Mouse (Mus musculus): Measurements from ENCODE around the gene Shank2. TPM values are rescaled to one million over a fixed set of nuclear protein-coding genes. Genes with fewer than 3 reads are reported as not detected.

The Shank2 gene
- polyA plus RNA-seq, 1 experiment from 2014 or later = 0.92 TPM

DNA sequence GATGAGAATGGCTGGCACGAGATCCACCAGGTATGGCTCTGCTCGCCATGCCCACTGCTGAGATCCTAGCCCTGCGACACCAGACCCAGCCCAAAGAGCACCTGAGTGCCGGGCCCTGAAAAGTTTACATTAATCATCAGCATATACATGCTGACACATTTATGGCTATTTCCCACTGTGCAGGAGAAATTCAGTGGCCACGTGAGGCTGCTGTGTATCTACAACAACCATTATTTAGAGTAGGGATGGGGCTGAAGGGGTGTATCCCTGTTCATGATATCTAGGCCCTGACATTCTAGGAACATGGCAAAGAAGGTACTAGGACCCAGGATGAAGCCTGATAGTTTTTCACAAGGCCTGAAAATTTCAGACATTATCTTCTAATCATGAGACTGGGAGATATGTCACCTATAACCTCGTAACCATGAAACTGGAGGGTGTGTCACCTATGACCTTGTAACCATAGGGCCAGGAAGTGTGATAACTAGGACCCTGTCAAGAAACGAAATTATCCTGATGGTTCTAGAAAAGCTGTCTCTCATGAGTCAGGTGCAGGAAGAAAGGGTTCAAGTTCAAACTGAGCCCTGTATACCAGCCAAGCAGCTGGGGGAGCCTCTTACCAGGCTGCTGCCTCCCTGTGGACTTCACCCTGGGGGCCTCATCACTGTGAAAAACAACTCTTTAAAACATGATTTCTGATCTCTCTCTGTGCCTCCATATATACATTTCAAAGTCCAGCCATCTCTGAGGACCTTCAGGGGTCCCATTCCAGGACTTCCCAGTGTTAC is 68.6 kb downstream of the Shank2 start:
- no peak overlapping the region for H3K27ac ChIP-seq (ENCODE audit: low read depth)
- no peaks in the 10 kb centered on the region for H3K9me3 ChIP-seq (ENCODE audit: low read length)
- TF ChIP-seq CTCF (IDR thresholded peaks at IDR 0.05; ENCODE audit: low read depth) (no peak), EP300 (IDR thresholded peaks at IDR 0.05; ENCODE audit: low read depth) (no peak)
- ATAC-seq = no peak
- no peak for DNase-seq
- no peaks in the 10 kb centered on the region; the same call in 1 of the 2 replicates for H3K36me3 ChIP-seq (replicated peaks; ENCODE audit: insufficient read depth, low read length)
- no peaks in the 10 kb centered on the region for H3K27me3 ChIP-seq (ENCODE audit: insufficient read depth, low read length)
- 69% methylated on average over 7 of the region's 7 CpGs for WGBS (ENCODE audit: insufficient replicate concordance)
- no peak overlapping the region for H3K9ac ChIP-seq (replicated peaks)
- no peak overlapping the region for H3K4me2 ChIP-seq (ENCODE audit: low read depth, low read length)
- no peaks in the 10 kb centered on the region for H3K4me1 ChIP-seq (ENCODE audit: insufficient read depth)
- H3K4me3 ChIP-seq (ENCODE audit: low read depth, low read length) = no peak overlapping the region

DNA sequence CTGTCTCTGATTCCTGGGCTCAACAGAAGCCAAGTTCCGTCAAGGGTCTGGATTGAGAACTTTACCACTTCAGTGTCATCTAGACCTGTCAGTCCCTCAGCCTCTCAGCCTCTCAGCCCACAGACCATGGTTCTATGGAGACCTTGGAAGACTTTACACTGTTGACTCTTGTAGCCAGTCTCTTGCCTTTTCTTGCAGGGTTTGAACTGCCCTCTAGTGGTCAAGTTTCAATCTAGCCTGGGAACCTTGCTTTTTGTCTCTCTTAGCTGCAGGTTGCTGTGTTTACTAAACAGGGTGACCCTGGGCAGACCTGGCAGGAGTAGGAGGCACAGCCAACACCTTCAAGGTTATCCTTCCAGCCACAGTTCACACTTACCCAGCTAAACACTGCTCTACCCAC is 70.5 kb downstream of the Shank2 start:
- H3K27ac ChIP-seq (ENCODE audit: low read depth) = no peak overlapping the region
- H3K4me2 ChIP-seq (ENCODE audit: low read depth, low read length) = no peak overlapping the region
- WGBS (ENCODE audit: insufficient replicate concordance) = 38% methylated on average over 1 of the region's 1 CpGs
- no peaks in the 10 kb centered on the region for H3K9me3 ChIP-seq (ENCODE audit: low read length)
- no peaks in the 10 kb centered on the region for H3K27me3 ChIP-seq (ENCODE audit: insufficient read depth, low read length)
- TF ChIP-seq CTCF (IDR thresholded peaks at IDR 0.05; ENCODE audit: low read depth) = peak; percentile 52
- no peak for TF ChIP-seq EP300 (IDR thresholded peaks at IDR 0.05; ENCODE audit: low read depth)
- no peaks in the 10 kb centered on the region for H3K4me1 ChIP-seq (ENCODE audit: insufficient read depth)
- no peaks in the 10 kb centered on the region; the same call in 1 of the 2 replicates for H3K36me3 ChIP-seq (replicated peaks; ENCODE audit: insufficient read depth, low read length)
- ATAC-seq (no peak), DNase-seq (no peak)
- no peak overlapping the region for H3K9ac ChIP-seq (replicated peaks)
- no peak overlapping the region for H3K4me3 ChIP-seq (ENCODE audit: low read depth, low read length)

DNA sequence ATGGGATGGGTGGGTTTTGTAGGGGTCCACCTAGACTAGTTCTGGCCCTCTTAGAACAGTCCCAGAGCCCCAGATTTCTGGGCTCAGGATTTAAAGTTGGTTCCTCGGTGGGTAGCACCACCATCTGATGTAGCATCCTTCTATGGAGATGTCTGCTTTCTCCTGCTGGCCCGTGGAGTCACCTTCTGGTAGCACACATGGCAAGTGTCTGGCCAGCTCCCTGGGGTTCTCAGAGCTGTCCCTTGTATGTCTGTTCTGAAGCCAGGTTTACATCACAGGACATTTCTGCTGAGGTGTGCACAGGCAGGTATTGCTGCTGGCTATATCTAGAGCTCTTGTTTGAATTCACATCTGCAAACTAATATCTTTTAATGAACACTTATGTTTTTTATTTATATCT is 71.1 kb downstream of the Shank2 start:
- no peak for ATAC-seq

DNA sequence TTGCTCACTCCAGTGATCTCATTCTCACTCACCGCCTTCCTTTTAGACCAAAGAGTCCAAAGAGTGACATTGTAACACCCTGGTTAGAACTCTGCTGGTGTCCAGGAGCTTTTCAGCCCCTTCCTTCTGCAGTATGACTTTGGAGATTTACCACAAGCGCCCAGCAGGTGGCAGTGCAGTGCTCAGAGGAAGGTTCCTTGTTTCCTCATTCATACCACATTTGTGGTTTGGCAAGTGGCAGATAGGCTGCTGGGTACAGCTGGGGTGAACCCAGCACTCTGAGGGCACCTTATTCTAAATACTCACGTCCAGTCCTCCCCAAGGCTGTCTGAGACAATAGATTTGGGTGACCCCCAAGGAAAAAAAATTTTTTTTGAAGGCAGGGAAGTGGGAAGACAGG is 73.0 kb downstream of the Shank2 start:
- Histone ChIP-seq H3K4me1 (ENCODE audit: insufficient read depth) (no peaks in the 10 kb centered on the region), H3K4me3 (ENCODE audit: low read depth, low read length) (no peak overlapping the region), H3K9me3 (ENCODE audit: low read length) (no peaks in the 10 kb centered on the region), H3K27me3 (ENCODE audit: insufficient read depth, low read length) (no peaks in the 10 kb centered on the region), H3K4me2 (ENCODE audit: low read depth, low read length) (no peak overlapping the region), H3K36me3 (replicated peaks; ENCODE audit: insufficient read depth, low read length) (no peaks in the 10 kb centered on the region), H3K9ac (replicated peaks) (no peak overlapping the region), H3K27ac (ENCODE audit: low read depth) (no peak overlapping the region)
- no peak for ATAC-seq
- TF ChIP-seq CTCF (IDR thresholded peaks at IDR 0.05; ENCODE audit: low read depth) (peak; percentile 77), EP300 (IDR thresholded peaks at IDR 0.05; ENCODE audit: low read depth) (no peak)
- 15% methylated on average over 3 of the region's 3 CpGs for WGBS (ENCODE audit: insufficient replicate concordance)
- peak; percentile 69 for DNase-seq

More for the DNA sequence above, 71.1 kb downstream of the Shank2 start:
- H3K27me3 ChIP-seq (ENCODE audit: insufficient read depth, low read length) = no peaks in the 10 kb centered on the region
- no peak overlapping the region for H3K27ac ChIP-seq (ENCODE audit: low read depth)
- no peak overlapping the region for H3K4me2 ChIP-seq (ENCODE audit: low read depth, low read length)
- H3K4me3 ChIP-seq (ENCODE audit: low read depth, low read length) = no peak overlapping the region
- TF ChIP-seq EP300 (IDR thresholded peaks at IDR 0.05; ENCODE audit: low read depth) (no peak), CTCF (IDR thresholded peaks at IDR 0.05; ENCODE audit: low read depth) (no peak)
- H3K9ac ChIP-seq (replicated peaks) = no peak overlapping the region
- WGBS (ENCODE audit: insufficient replicate concordance) = 87% methylated on average over 2 of the region's 2 CpGs
- H3K4me1 ChIP-seq (ENCODE audit: insufficient read depth) = no peaks in the 10 kb centered on the region
- no peaks in the 10 kb centered on the region for H3K9me3 ChIP-seq (ENCODE audit: low read length)
- DNase-seq = no peak
- no peaks in the 10 kb centered on the region; the same call in 1 of the 2 replicates for H3K36me3 ChIP-seq (replicated peaks; ENCODE audit: insufficient read depth, low read length)

- 73% methylated on average over 1 of the region's 1 CpGs for WGBS (ENCODE audit: insufficient replicate concordance)
- Histone ChIP-seq H3K36me3 (replicated peaks; ENCODE audit: insufficient read depth, low read length) (no peaks in the 10 kb centered on the region; the same call in 1 of the 2 replicates), H3K27me3 (ENCODE audit: insufficient read depth, low read length) (no peaks in the 10 kb centered on the region), H3K27ac (ENCODE audit: low read depth) (no peak overlapping the region), H3K9ac (replicated peaks) (no peak overlapping the region), H3K9me3 (ENCODE audit: low read length) (no peaks in the 10 kb centered on the region), H3K4me2 (ENCODE audit: low read depth, low read length) (no peak overlapping the region), H3K4me1 (ENCODE audit: insufficient read depth) (no peaks in the 10 kb centered on the region), H3K4me3 (ENCODE audit: low read depth, low read length) (no peak overlapping the region)
- no peak for TF ChIP-seq EP300 (IDR thresholded peaks at IDR 0.05; ENCODE audit: low read depth)
- peak; percentile 67 for TF ChIP-seq CTCF (IDR thresholded peaks at IDR 0.05; ENCODE audit: low read depth)
- ATAC-seq (no peak), DNase-seq (peak; percentile 50)
Measured at GRCm38 (mm10) chr7:144078661-144079060, 76.9 kb downstream of the Shank2 start.

- DNase-seq (no peak), ATAC-seq (no peak)
- Histone ChIP-seq H3K4me1 (ENCODE audit: insufficient read depth) (no peaks in the 10 kb centered on the region), H3K9ac (replicated peaks) (no peak overlapping the region), H3K27ac (ENCODE audit: low read depth) (no peak overlapping the region), H3K4me3 (ENCODE audit: low read depth, low read length) (no peak overlapping the region), H3K27me3 (ENCODE audit: insufficient read depth, low read length) (no peaks in the 10 kb centered on the region), H3K4me2 (ENCODE audit: low read depth, low read length) (no peak overlapping the region), H3K36me3 (replicated peaks; ENCODE audit: insufficient read depth, low read length) (no peaks in the 10 kb centered on the region; the same call in 1 of the 2 replicates), H3K9me3 (ENCODE audit: low read length) (no peaks in the 10 kb centered on the region)
- TF ChIP-seq EP300 (IDR thresholded peaks at IDR 0.05; ENCODE audit: low read depth) (no peak), CTCF (IDR thresholded peaks at IDR 0.05; ENCODE audit: low read depth) (no peak)
- 92% methylated on average over 1 of the region's 1 CpGs for WGBS (ENCODE audit: insufficient replicate concordance)
Measured at GRCm38 (mm10) chr7:144079861-144080260, 78.1 kb downstream of the Shank2 start.

Data from liver, postnatal 0 days (tissue).